Mouse (Mus musculus) hindbrain, embryonic 10.5 days (tissue): Measurements from ENCODE around the gene Slc13a3. TPM values are rescaled to one million over a fixed set of nuclear protein-coding genes. Genes with fewer than 3 reads are reported as not detected.

ENCODE experiments used
- DNase-seq: peaks from one replicate; pipeline ENCODE4 v3.0.0-alpha.2; 2017; ENCODE audit warnings: low spot score
- H3K27ac ChIP-seq: fragments of 300-500 bp; sonication (generic); 2 replicates; pipeline ENCODE4 v1.5.1; 2016; ENCODE audit warnings: mild to moderate bottlenecking, moderate library complexity
- H3K27me3 ChIP-seq: fragments of 300-500 bp; sonication (generic); 2 replicates; pipeline ENCODE4 v1.6.1; 2016; ENCODE audit warnings: mild to moderate bottlenecking; ENCODE audit not compliant: poor library complexity, insufficient read depth, severe bottlenecking
- H3K36me3 ChIP-seq: fragments of 300-500 bp; sonication (generic); 2 replicates; pipeline ENCODE4 v1.6.1; 2016; ENCODE audit warnings: mild to moderate bottlenecking, moderate library complexity
- H3K4me1 ChIP-seq: fragments of 300-500 bp; sonication (generic); replicated peaks from 2 replicates; pipeline ENCODE4 v1.6.1; 2016; ENCODE audit warnings: mild to moderate bottlenecking
- H3K4me3 ChIP-seq: fragments of 300-500 bp; sonication (generic); 2 replicates; pipeline ENCODE4 v1.5.1; 2016; ENCODE audit warnings: mild to moderate bottlenecking, moderate library complexity
- H3K9me3 ChIP-seq: fragments of 300-500 bp; sonication (generic); 2 replicates; pipeline ENCODE4 v1.6.1; 2016; ENCODE audit warnings: mild to moderate bottlenecking, moderate library complexity
- WGBS: fragments of 180-500 bp; shearing (Covaris S2); methylation state at CpG from one replicate; pipeline ENCODE4 v1.1.7; 2016; 5-methylcytosine and 5-hydroxymethylcytosine counted together
- polyA plus RNA-seq: library from polyadenylated mRNA; unstranded; fragments of >200 nt; fragmentation: Nextera tagmentation; extraction: Ambion mirVana; gene quantifications from 2 replicates; pipeline ENCODE4 v1.2.1, GENCODE M21; 2016

The Slc13a3 gene
- polyA plus RNA-seq, 1 experiment from 2014 or later: 0.84 TPM

DNA sequence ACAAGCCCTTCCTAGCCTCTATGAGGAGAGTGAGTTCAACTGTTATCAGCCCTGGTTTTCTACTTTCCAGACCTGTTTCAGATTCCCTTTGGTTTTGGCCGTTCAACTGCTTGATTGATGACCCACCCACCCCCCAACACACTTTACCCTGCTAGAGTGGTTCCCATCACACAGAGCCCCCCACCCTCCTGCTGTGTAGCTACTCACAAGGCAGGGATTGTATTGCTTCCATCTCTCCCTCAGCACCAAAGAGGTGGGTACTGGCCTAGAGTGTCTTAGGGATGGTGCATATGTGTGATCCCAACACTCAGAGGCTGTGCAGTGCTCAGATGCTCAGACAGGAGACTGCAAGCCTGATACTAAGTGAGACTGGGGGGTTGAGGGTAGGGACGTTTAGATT lies 21.5 kb upstream of the Slc13a3 start:
- 56% methylated on average over 2 of the region's 2 CpGs for WGBS
- Histone ChIP-seq H3K27me3 (no peaks in the 10 kb centered on the region), H3K27ac (peak overlapping the region; percentile 92), H3K4me3 (peak overlapping the region; percentile 82), H3K36me3 (peaks cover 17% of the 10 kb centered on the region), H3K4me1 (peaks cover 35% of the 10 kb centered on the region), H3K9me3 (no peaks in the 10 kb centered on the region)
- no peak for DNase-seq

DNA sequence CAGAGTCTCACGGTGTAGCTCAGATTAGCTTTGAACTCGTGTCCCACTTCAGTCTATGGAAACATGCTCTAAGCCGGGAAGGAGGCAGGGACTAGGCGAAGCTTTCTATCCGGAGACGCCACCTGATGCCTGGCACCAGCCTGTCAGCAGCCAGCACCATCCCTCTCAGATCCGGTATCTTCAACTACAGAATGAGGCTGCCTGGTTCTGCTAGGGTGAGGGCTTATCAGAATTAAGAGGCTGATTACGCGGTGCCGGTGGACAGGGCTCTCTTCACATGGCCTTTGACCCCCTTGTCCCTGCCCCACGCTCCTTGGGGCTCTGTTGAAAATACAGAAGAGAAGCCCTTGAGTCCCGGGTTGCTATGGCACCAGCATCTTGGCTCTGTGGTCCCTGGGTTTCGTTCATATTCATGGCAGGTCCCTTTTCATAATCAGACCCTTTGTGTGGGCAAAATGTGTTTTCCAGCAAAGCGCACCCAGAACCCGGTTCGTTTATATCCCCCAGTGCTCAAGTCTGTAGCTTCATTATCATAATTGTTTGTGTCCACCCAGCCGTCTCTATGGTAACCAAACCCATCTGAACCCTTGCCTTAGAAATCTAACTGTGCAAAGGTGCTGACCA lies 20.7 kb upstream of the Slc13a3 start:
- Histone ChIP-seq H3K4me3 (peak overlapping the region; percentile 82), H3K36me3 (peaks cover 25% of the 10 kb centered on the region), H3K27ac (peak overlapping the region; percentile 92), H3K9me3 (no peaks in the 10 kb centered on the region), H3K27me3 (no peaks in the 10 kb centered on the region), H3K4me1 (peaks cover 35% of the 10 kb centered on the region)
- peak; percentile 71 for DNase-seq
- WGBS: 10% methylated on average over 17 of the region's 17 CpGs

DNA sequence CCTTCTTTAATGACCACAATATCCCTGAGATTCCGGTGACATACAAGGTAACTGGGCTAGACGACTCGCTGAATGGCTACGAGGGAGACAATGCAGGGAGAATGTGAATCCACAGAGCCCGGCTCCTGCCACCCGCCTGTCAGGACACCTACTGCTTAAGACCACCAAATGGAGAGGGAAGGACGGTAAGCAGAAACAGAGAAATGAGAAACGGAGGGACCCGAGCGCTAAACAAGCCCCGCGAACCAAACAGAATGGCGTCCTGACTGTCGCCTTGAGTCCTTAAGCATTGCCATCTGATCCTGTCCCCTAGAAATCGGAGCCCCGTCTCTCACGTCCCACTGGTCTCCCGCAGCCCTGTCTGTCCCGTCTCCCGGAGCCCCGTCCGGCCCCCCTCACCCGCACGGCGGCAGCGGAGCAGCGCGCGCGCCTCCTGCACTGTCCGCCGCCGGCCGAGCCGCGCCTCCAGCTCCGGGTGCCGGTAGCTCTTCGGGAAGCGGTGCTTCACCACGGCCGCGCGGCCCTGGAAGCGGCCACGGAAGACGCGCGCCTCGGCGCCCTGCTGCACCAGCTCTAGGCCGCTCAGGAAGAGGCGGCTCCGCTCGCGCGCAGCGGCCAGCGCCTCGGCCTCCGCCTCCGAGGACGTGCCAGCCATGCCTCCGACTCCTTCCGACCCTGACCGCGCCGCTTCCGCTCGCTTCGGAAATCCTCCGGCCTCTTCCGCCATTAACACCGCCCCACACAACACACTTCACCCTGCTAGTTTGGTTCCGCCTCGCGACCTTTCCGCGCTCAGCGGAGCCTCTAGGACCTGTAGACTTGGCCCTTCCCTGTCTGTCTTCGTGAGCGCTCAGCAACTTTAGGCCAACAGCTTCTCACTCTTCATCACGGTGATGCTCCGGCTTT lies 19.9 kb upstream of the Slc13a3 start, which contains the start of gene Trp53rka:
Trp53rka (minus strand) TSS at position 677 of the 906 bp plus-strand sequence.
- WGBS: under 1% methylated on average over 84 of the region's 84 CpGs
- Histone ChIP-seq H3K27me3 (no peaks in the 10 kb centered on the region), H3K4me1 (peaks cover 35% of the 10 kb centered on the region), H3K4me3 (peak within 1 kb of the TSS; percentile 82), H3K36me3 (peaks cover 33% of the 10 kb centered on the region), H3K27ac (peak within 1 kb of the TSS; percentile 92), H3K9me3 (no peaks in the 10 kb centered on the region)
- peak; percentile 84 for DNase-seq

DNA sequence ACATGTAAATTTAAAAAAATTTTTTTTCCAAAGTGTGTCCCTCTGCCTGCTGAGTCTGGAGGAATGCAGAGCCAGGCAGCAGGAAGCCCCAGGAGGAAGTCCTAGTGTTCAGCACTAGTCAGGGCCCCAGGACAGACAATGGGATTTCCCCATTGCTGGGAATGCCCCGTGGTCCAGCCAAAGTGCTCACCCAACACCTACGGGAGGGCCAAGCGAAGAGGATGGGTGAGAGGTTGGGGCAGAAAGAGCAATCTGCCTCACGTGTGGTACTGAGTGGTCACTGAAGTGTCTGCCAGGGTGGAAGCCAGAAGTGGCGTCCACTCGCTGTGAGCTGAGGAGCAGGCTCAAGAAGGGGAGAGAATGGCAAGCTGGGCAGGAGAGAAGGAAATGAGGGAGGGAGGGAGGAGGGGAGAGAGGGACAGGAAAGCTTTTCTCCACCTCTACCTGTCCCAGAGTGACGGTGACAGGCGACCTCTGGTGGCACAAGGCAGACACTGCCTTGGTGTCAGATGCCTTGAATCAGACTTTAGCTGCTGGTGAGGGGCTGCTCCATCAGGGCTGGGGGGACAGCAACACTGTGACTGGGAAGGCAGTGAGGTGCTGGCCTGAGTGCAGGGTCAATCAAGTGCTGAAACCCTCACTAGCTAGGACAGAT lies 14.0 kb upstream of the Slc13a3 start:
- WGBS: 24% methylated on average over 8 of the region's 8 CpGs
- Histone ChIP-seq H3K27me3 (no peaks in the 10 kb centered on the region; the same call in 1 of the 2 replicates), H3K4me3 (no peak overlapping the region), H3K4me1 (peaks cover 38% of the 10 kb centered on the region), H3K27ac (peak overlapping the region; percentile 29; the same call in 1 of the 2 replicates), H3K9me3 (no peaks in the 10 kb centered on the region), H3K36me3 (peaks cover 35% of the 10 kb centered on the region)
- DNase-seq: peak; percentile 64

DNA sequence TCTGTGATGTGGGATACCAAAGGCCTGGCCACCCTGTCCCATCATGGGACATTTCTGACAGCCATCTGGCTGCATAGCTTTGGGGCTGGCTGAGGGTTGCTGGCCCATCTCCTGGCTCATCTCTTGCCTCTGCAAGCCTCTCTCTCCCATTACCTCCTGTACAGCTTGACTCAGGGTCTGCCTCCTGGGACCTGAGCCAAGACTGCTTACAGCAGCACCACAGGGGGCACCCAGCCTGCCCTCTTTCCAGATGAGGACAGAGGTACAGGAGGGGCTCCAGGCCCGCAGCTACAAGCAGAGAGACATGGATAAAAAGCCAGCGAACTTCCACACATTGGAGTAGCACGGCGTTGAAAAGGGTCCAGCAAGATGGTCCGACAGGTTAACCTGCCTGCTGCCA lies 13.4 kb upstream of the Slc13a3 start:
- peaks cover 35% of the 10 kb centered on the region for H3K36me3 ChIP-seq
- H3K4me3 ChIP-seq: no peak overlapping the region
- no peaks in the 10 kb centered on the region for H3K9me3 ChIP-seq
- 81% methylated on average over 5 of the region's 5 CpGs for WGBS
- no peak for DNase-seq
- H3K27me3 ChIP-seq: no peaks in the 10 kb centered on the region; the same call in 1 of the 2 replicates
- H3K4me1 ChIP-seq: peaks cover 36% of the 10 kb centered on the region
- H3K27ac ChIP-seq: no peak overlapping the region

DNA sequence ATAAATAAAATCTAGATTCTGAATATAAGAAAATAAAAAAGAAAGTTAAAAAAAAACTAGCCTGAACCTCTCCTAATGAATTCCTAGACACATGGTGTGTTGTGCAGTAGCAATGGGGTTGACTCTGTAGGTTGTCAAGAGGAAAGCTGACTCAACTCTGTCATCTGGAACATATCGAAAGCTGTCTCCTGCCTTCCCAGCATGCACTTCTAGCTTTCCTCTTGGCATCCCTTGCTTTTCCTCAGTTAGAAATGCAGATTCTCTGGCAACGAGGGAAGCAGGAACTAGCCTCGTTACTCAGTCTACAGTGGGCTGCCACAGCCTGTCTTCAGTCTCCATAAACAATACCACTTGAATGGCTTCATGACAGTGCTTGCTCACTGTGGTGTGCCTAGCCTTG lies 12.8 kb upstream of the Slc13a3 start:
- H3K27me3 ChIP-seq: no peaks in the 10 kb centered on the region; the same call in 1 of the 2 replicates
- 84% methylated on average over 3 of the region's 3 CpGs for WGBS
- H3K4me3 ChIP-seq: no peak overlapping the region
- H3K4me1 ChIP-seq: peaks cover 36% of the 10 kb centered on the region
- DNase-seq: no peak
- H3K9me3 ChIP-seq: no peaks in the 10 kb centered on the region
- H3K36me3 ChIP-seq: peaks cover 31% of the 10 kb centered on the region
- H3K27ac ChIP-seq: no peak overlapping the region

DNA sequence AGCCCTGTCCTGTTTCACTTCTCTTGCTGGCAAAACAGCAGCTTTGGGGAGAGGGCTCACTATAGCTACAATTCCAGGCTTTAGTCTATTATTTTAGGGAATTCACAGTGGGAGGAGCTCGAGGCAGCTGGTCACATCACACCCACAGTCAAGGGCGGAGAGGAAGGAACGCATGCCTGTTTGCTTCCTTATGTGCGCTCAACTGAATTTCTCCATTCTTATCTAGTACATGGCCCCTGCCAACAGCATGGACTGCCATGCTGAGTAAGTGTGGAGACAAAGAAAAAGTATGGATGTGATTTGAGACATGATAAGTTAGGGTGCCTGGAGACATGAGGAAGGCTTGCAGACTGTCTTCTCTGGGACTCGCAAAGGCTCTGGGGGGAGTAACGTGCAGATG lies 11.1 kb upstream of the Slc13a3 start:
- peaks cover 36% of the 10 kb centered on the region for H3K4me1 ChIP-seq
- no peaks in the 10 kb centered on the region; the same call in 1 of the 2 replicates for H3K27me3 ChIP-seq
- no peak overlapping the region for H3K4me3 ChIP-seq
- 68% methylated on average over 6 of the region's 6 CpGs for WGBS
- DNase-seq: no peak
- H3K36me3 ChIP-seq: peaks cover 14% of the 10 kb centered on the region
- H3K9me3 ChIP-seq: no peaks in the 10 kb centered on the region
- H3K27ac ChIP-seq: no peak overlapping the region

DNA sequence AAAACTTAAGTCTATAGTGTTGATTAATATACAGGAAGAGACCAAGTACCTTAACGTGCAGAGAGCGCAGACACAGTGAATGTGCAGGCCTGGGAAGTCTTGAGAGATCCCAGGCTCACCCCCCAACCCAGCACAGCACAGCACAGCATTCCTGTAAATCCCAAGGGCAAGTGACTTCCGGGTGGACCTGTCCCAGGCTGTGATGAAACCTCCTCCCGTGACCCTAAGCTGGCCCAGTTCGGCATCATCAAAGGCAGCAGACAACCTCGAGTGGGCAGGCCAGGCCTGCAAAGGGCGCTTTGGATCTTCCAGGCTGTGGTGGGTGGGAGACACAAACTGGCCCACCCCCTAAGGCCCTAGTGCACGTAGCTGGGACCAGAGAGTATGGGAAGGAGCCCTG lies 9.0 kb upstream of the Slc13a3 start:
- no peaks in the 10 kb centered on the region for H3K36me3 ChIP-seq
- peak overlapping the region; percentile 16; the same call in 1 of the 2 replicates for H3K27ac ChIP-seq
- 62% methylated on average over 8 of the region's 8 CpGs for WGBS

DNA sequence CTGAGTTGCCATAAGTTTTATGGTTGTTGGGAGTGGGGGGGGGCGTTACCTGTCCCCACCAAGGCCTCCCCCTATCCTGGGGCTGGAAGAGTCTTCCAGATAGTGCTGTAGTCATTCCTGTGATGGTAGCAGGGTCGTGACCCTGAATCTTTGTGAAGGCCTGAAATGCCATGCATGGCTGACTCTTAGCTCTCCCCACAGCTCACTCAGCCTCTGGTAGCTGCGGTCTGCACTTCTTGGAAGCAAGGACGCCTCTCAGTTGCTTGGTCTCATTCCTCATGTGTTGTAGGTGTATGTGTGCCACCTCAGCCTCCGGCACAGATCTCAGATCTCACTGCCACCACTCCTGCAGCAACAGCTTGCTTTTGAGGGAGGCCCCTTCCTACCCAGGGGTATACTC lies 2.8 kb upstream of the Slc13a3 start:
- H3K4me3 ChIP-seq: no peak overlapping the region
- H3K36me3 ChIP-seq: no peaks in the 10 kb centered on the region
- peaks cover 33% of the 10 kb centered on the region for H3K4me1 ChIP-seq
- peaks cover 40% of the 10 kb centered on the region for H3K27me3 ChIP-seq
- H3K27ac ChIP-seq: peak overlapping the region; percentile 50; the same call in 1 of the 2 replicates
- DNase-seq: no peak
- no peaks in the 10 kb centered on the region for H3K9me3 ChIP-seq
- WGBS: 50% methylated on average over 5 of the region's 5 CpGs

More for the DNA sequence above, 9.0 kb upstream of the Slc13a3 start:
- H3K4me1 ChIP-seq: peaks cover 34% of the 10 kb centered on the region
- no peaks in the 10 kb centered on the region for H3K9me3 ChIP-seq
- no peak for DNase-seq
- no peaks in the 10 kb centered on the region; the same call in 1 of the 2 replicates for H3K27me3 ChIP-seq
- no peak overlapping the region for H3K4me3 ChIP-seq

DNA sequence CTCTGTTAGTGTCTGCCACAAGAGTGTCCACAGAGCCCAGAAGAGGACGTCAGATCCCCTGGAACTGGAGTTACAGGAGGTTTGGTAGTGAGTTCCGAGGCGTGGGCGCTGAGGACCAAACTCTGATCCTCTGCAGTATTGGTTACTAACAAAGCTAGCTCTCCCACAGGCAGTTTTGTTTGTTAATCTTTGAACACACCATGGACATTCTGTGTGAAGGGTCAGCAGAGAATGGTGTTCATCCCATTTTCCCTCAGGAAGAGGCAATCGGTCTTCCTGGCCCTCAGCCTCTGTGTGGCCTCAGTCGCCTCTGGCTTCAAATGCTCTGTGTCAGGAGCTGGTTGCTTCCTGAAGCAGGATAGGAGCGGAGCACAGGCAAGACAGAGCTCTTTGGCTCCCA lies 2.4 kb upstream of the Slc13a3 start:
- WGBS: 70% methylated on average over 7 of the region's 7 CpGs
- Histone ChIP-seq H3K27ac (no peak overlapping the region; the same call in 1 of the 2 replicates), H3K36me3 (no peaks in the 10 kb centered on the region), H3K4me1 (peaks cover 33% of the 10 kb centered on the region), H3K27me3 (peaks cover 44% of the 10 kb centered on the region), H3K9me3 (no peaks in the 10 kb centered on the region), H3K4me3 (no peak overlapping the region)
- DNase-seq: no peak

DNA sequence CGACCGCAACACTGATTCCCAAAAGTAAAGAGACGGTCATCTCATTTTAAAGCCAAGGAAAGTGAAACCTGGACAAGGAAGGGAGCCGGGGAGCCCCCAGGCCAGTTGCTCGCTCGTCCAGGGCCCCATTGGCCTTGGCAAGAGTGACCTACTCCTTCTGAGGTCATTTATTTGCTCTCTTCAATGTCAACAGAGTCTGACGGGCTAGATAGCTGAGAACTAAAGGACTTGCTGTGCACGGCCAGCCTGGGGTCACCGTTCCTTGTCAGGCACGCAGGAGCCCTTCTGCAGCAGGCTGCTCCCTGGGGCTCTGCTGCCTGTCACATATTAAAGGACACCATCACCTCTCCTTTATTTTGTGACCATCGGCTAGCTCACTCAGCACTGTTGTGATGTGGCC lies 1.1 kb downstream of the Slc13a3 start:
- Histone ChIP-seq H3K27ac (no peak overlapping the region), H3K36me3 (no peaks in the 10 kb centered on the region), H3K27me3 (peaks cover 45% of the 10 kb centered on the region), H3K9me3 (no peaks in the 10 kb centered on the region), H3K4me1 (peaks cover 47% of the 10 kb centered on the region), H3K4me3 (no peak overlapping the region)
- DNase-seq: no peak
- 55% methylated on average over 11 of the region's 11 CpGs for WGBS

DNA sequence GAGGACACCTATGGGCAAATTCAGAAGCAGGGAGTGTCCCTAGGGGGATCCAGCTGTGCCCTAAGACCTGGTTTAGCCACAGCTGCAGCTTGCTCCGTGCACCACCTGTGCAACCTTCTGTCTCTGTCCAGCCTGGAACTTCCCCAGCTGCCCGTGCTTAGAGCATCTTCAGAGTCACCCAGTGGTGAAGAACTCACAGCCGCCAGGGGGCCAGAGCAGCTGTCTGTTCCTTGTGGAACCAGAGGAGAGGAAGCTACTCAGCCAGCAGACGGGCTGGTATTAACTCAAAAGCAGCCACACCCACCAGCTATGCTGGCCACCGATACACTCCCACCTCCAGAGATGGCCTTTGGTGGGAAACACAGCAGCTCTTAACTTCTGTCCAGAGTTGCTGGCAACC lies 2.9 kb downstream of the Slc13a3 start:
- H3K27ac ChIP-seq: no peak overlapping the region
- DNase-seq: peak; percentile 17

More for the DNA sequence above, 2.9 kb downstream of the Slc13a3 start:
- Histone ChIP-seq H3K36me3 (no peaks in the 10 kb centered on the region), H3K4me3 (no peak overlapping the region), H3K9me3 (no peaks in the 10 kb centered on the region), H3K27me3 (peaks cover 45% of the 10 kb centered on the region), H3K4me1 (peaks cover 40% of the 10 kb centered on the region)
- WGBS: 41% methylated on average over 5 of the region's 5 CpGs
